Mouse (Mus musculus): Measurements from ENCODE around the gene BC052040. TPM values are rescaled to one million over a fixed set of nuclear protein-coding genes. Genes with fewer than 3 reads are reported as not detected.

Gene BC052040
- polyA plus RNA-seq, 1 experiment, result 8.5 TPM

DNA sequence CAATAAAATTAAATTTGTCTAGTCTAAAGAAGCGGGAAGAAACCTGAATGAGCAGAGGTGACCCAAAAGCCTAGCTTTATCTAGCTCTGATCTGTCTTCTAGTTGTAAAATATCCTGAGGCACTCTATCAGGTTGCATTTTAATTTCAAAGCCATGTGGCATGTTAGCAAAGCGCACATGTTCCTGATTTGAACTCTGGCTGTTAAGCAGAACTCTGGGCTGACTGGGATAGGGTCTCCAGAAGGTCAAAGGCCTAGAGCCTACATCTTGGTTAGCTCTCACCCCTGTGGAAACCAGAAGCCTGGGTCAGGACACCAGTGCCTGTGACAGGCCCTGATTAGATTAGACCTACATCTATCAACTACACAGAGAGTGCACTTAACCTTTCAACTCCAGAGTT lies 156.4 kb downstream of the BC052040 start:
- TF ChIP-seq POLR2A (IDR thresholded peaks at IDR 0.05; ENCODE audit: low read depth, low read length), result no peak
- no peak for TF ChIP-seq CTCF (IDR thresholded peaks at IDR 0.05; ENCODE audit: borderline replicate concordance, insufficient read depth, low read length)
- Histone ChIP-seq H3K27ac (ENCODE audit: insufficient read depth, low read length) (no peak overlapping the region), H3K4me1 (ENCODE audit: control insufficient read depth, insufficient read depth, low read length) (0 out of 2 replicates have a peak, but pooled peaks cover 3% of the 10 kb centered on the region)

DNA sequence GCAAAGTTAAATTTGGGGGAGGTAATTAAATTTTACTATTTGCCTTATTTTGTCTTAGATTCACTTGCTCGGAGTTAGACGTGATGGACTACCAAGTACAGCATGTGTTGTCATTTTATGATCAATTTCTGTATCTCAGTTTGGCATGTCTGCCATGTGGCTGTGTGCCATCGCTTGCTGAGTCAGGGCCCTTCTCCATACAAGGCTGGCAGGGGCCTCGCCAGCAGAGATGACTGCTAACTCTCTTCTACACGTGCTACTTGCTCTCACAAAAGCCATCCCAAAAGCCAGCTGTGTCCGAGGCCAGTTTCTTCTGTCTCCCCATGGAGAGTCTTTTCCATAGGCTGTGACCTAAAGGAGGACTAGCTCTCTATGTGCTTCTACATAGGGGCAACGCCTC lies 160.5 kb downstream of the BC052040 start:
- no peaks in the 10 kb centered on the region for H3K4me1 ChIP-seq (ENCODE audit: control insufficient read depth, insufficient read depth, low read length)
- TF ChIP-seq POLR2A (IDR thresholded peaks at IDR 0.05; ENCODE audit: low read depth, low read length) (no peak), CTCF (IDR thresholded peaks at IDR 0.05; ENCODE audit: borderline replicate concordance, insufficient read depth, low read length) (no peak)
- H3K27ac ChIP-seq (ENCODE audit: insufficient read depth, low read length), result no peak overlapping the region
- no peak overlapping the region for H3K4me3 ChIP-seq (ENCODE audit: insufficient read depth, low read length)

More for the DNA sequence above, 156.4 kb downstream of the BC052040 start:
- no peak overlapping the region for H3K4me3 ChIP-seq (ENCODE audit: insufficient read depth, low read length)

DNA sequence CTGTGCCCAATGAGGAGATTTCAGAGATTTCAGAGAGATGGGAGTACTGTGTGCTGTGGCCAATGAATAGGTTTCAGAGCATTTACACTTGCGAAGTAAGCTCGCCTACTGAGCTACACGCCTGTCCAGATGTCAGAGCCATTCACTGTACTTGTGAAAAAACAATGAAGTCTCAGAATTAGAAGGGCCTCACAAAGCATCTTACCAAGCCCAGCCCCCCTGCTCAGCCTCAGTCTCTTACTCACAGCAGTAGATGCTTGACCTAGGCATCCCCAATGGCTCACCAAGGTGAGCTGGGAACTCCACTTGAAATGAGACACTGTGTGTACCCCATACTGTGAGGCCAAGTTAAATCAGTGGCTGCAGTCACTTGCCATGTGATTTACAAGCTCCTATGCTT lies 166.1 kb downstream of the BC052040 start:
- TF ChIP-seq POLR2A (IDR thresholded peaks at IDR 0.05; ENCODE audit: low read depth, low read length) (no peak), CTCF (IDR thresholded peaks at IDR 0.05; ENCODE audit: borderline replicate concordance, insufficient read depth, low read length) (no peak)
- no peak overlapping the region for H3K27ac ChIP-seq (ENCODE audit: insufficient read depth, low read length)
- H3K4me1 ChIP-seq (ENCODE audit: control insufficient read depth, insufficient read depth, low read length), result no peaks in the 10 kb centered on the region
- H3K4me3 ChIP-seq (ENCODE audit: insufficient read depth, low read length), result no peak overlapping the region

DNA sequence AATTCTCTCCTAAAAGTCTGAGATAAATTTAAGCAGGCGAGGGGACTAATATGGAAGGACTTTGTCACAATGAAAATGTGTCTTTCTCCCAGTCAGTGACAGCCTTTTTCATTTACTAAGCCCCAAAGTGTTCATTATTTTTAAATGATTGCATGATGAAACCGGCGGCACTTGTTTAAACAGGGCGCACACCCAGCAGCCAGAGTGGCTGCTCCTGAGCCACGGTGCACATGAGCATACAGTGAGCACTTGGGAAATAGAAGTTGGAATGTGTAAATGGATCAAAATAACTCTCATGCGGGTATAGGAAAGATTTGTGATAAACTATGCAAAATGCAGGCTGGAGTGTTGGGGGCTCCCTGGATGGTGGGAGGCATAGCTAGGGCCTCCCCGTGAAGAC lies 169.7 kb downstream of the BC052040 start:
- TF ChIP-seq POLR2A (IDR thresholded peaks at IDR 0.05; ENCODE audit: low read depth, low read length), result no peak
- no peak for TF ChIP-seq CTCF (IDR thresholded peaks at IDR 0.05; ENCODE audit: borderline replicate concordance, insufficient read depth, low read length)
- Histone ChIP-seq H3K27ac (ENCODE audit: insufficient read depth, low read length) (no peak overlapping the region), H3K4me3 (ENCODE audit: insufficient read depth, low read length) (no peak overlapping the region), H3K4me1 (ENCODE audit: control insufficient read depth, insufficient read depth, low read length) (no peaks in the 10 kb centered on the region)

DNA sequence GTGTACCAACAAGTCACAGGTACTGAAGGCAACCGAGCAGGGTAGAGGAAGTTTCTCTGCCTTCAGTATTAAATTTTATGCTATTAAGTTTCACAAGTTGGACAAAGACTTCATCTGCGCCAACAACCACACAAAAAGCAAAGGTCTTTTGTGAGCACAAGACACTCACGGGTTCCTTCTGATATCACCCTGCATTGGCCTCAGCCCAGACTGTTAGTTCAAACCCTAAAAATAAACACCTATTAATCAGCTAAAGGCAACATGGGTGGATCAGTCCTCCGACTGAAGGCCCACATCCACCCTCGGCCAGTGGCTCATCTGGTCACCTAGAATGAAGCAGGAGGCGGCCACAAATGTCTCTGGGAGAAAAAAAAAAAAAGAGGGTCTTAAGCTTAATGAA lies 176.2 kb downstream of the BC052040 start:
- Histone ChIP-seq H3K27ac (ENCODE audit: insufficient read depth, low read length) (no peak overlapping the region), H3K4me3 (ENCODE audit: insufficient read depth, low read length) (no peak overlapping the region), H3K4me1 (ENCODE audit: control insufficient read depth, insufficient read depth, low read length) (no peaks in the 10 kb centered on the region)
- TF ChIP-seq CTCF (IDR thresholded peaks at IDR 0.05; ENCODE audit: borderline replicate concordance, insufficient read depth, low read length) (no peak), POLR2A (IDR thresholded peaks at IDR 0.05; ENCODE audit: low read depth, low read length) (no peak)

DNA sequence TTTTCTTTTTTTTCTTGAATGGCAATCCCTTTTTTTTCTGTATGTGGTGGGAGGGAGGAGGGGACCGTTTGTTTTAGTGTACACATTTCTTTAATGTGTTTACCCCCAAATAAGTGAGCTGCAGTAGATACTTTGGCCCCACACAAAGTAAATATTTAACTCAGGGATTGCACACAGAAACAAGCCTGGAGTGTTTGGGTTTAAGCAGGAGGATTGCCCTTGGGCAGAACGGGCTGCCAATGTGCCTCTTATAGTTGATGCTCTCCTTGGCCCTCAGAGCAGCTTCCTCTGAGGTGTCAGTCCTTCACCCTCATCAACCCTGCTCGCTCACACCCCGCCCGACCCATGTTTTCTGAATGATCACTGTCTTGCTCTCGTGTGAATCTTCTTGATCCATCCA lies 177.0 kb downstream of the BC052040 start:
- no peak for TF ChIP-seq CTCF (IDR thresholded peaks at IDR 0.05; ENCODE audit: borderline replicate concordance, insufficient read depth, low read length)
- no peak for TF ChIP-seq POLR2A (IDR thresholded peaks at IDR 0.05; ENCODE audit: low read depth, low read length)
- H3K4me1 ChIP-seq (ENCODE audit: control insufficient read depth, insufficient read depth, low read length), result no peaks in the 10 kb centered on the region
- H3K4me3 ChIP-seq (ENCODE audit: insufficient read depth, low read length), result no peak overlapping the region
- no peak overlapping the region for H3K27ac ChIP-seq (ENCODE audit: insufficient read depth, low read length)

DNA sequence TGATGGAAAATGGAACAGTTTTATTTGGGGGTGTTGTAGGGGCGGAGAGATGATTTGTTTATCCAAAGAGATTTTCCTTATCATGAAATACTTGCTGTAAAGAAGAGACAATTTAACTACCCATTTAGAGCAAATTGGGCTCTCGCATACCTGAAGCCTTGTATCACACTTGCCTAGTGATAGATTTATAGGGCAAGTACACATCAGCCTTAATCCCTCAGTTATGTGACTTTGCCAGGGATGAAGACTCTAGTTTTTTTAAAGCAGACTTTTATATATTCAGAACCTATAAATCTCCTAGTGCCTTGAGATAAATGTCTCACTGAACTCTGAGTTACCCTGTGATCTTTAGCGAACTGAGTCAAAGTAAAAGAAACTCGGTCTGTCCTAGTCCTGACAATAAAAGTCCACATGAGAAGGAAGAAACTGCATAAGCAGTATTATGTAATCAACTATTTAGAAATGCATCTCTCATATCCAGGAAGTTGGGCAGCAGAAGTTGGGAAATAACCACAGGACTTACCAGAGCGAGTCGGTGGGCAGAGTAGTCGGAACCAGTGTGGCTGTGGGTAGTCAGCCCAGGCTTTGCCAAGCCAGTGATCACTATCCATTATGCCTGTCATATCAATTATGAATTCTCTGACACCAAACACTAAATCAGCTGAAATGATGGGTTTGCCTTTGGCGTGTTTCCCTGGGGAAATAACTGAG lies 183.2 kb downstream of the BC052040 start:
- 0 out of 2 replicates have a peak, but pooled peaks cover 3% of the 10 kb centered on the region for H3K4me1 ChIP-seq (ENCODE audit: control insufficient read depth, insufficient read depth, low read length)
- no peak overlapping the region for H3K4me3 ChIP-seq (ENCODE audit: insufficient read depth, low read length)
- H3K27ac ChIP-seq (ENCODE audit: insufficient read depth, low read length), result no peak overlapping the region
- no peak for TF ChIP-seq CTCF (IDR thresholded peaks at IDR 0.05; ENCODE audit: borderline replicate concordance, insufficient read depth, low read length)
- no peak for TF ChIP-seq POLR2A (IDR thresholded peaks at IDR 0.05; ENCODE audit: low read depth, low read length)

DNA sequence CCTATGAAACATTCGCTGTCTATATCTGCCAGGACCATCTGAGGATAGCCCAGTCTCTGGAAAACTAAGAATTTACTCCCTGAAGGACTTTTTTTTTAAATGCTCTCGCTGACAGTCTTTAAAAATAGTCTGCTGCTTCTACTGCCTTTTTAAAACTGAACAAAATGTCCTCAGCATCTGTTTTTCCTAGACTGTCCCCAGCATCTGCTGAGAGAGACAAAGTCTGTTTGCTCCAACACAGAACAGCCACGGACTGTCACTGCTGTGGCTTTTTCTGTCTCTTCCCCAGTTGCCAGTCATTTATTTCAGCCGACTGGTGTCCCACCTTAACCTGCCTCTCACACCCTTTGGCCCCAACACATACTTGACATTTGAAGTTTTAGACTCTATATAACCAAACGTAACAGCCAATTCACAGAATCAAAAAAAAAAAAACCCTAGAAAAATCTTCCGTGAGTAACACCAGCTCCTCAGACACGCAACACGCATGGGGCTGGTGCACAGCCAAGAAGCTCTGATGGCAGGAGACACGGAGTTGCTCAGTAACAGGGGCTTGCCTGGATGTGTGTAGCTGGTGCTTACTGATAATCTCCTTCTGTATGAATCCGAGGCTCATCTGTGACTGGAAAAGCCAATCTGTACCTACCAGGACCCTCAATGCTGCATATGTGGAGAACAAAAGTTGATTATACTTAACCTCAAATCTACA lies 188.2 kb downstream of the BC052040 start:
- no peak overlapping the region for H3K4me3 ChIP-seq (ENCODE audit: insufficient read depth, low read length)
- no peak for TF ChIP-seq CTCF (IDR thresholded peaks at IDR 0.05; ENCODE audit: borderline replicate concordance, insufficient read depth, low read length)
- TF ChIP-seq POLR2A (IDR thresholded peaks at IDR 0.05; ENCODE audit: low read depth, low read length), result no peak
- H3K27ac ChIP-seq (ENCODE audit: insufficient read depth, low read length), result no peak overlapping the region
- H3K4me1 ChIP-seq (ENCODE audit: control insufficient read depth, insufficient read depth, low read length), result peaks cover 5% of the 10 kb centered on the region; the same call in 1 of the 2 replicates

DNA sequence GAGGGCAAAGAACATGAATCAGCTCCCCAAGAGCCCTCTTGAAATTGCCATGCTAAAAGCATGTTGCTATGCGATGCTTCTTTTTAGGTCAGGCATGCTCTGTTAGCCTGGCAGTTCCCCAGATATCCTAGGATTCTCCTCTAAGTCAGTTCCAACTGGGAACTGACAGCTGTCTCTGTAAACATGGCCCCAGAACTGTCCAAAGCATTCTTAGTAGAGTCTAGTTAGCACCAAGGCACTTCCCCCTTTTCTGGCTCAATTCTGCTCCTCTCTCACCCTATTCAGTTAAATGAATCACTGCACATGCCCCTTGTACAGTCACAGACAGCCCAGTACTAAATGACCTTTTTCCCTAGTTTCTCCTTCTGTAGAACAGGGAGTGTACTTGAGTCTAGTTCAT lies 191.2 kb downstream of the BC052040 start:
- no peak overlapping the region for H3K4me3 ChIP-seq (ENCODE audit: insufficient read depth, low read length)
- TF ChIP-seq POLR2A (IDR thresholded peaks at IDR 0.05; ENCODE audit: low read depth, low read length), result no peak
- no peak for TF ChIP-seq CTCF (IDR thresholded peaks at IDR 0.05; ENCODE audit: borderline replicate concordance, insufficient read depth, low read length)
- H3K27ac ChIP-seq (ENCODE audit: insufficient read depth, low read length), result no peak overlapping the region
- peaks cover 20% of the 10 kb centered on the region for H3K4me1 ChIP-seq (ENCODE audit: control insufficient read depth, insufficient read depth, low read length)

Data from embryonic fibroblast, embryonic 13.5 days (primary cell).